Mouse (Mus musculus) neutrophil, adult 5-6 weeks (primary cell): Measurements from ENCODE around the gene Usp35. TPM values are rescaled to one million over a fixed set of nuclear protein-coding genes. Genes with fewer than 3 reads are reported as not detected.

Source experiments
- ATAC-seq: fragments of 151-379, 151-347 bp; 2 replicates; pipeline ENCODE4 v1.8.0; 2017; ENCODE audit warnings: mild to moderate bottlenecking, moderate TSS enrichment; ENCODE audit not compliant: insufficient number of reproducible peaks, poor library complexity, low FRiP score, severe bottlenecking; ENCODE audit errors: extremely low read depth
- total RNA-seq: library from RNA; stranded (forward); fragments of 200-1000 nt; gene quantifications from 2 replicates; pipeline ENCODE4 v1.2.3, GENCODE M21; 2017

The Usp35 gene
- total RNA-seq: 2.7 and 5.7 TPM in 2 replicates

- peak; percentile 94 for ATAC-seq
Measured at GRCm38 (mm10) chr7:97331726-97332666, at the start of gene Usp35, which contains the start of gene Kctd21. Gene Usp35 (minus strand): TSS chr7:97332020. Gene Kctd21 (plus strand): TSS chr7:97332327.

DNA sequence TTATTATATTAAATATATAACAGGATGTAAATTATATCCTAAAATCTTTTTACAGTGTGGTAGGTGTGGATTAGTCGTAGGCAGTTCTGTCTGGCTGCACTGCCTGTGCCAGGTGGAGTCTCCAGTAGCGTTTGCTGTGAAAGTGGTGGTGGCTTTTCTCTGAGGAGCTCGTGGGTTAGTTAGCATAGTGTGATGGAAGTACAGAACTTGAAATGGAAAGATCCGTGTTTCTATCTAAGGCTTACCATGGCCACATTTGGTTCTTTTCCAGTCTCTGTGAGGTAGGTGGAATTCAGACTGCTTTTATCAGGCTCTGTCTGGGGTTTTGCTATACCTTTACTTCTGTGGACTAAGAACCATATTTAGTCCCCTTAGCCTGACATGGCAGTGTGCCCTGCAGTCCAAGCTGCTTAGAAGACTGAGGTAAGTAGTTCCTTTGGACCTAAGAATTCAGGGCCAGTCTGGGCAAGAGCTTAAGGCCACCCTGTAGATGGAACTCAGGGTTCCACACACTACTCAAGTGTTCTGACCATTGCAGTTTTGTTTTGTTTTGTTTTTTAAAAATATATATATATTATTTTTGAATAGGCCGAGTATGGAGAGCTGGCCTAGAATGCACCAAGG lies 48.8 kb upstream of the Usp35 start:
- no peak for ATAC-seq

DNA sequence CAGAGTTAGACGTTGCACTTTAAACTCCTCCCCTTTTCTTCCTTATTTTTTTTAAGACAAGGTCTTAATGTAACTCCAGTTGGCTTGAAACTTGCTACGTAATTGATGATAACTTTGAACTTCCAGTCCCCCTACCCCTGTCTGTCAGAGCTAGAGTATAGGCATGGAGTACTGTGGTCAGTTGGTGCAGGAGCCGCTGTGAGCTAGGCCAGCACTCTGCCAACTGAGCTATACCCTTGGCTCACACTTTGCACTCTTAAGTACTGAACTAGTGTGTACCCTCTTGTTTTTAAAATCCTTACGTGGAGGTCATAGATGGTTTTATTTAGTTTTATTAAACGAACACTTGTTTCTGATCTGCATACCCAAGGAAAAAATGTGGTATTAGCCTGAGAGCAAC lies 47.5 kb upstream of the Usp35 start:
- no peak for ATAC-seq

DNA sequence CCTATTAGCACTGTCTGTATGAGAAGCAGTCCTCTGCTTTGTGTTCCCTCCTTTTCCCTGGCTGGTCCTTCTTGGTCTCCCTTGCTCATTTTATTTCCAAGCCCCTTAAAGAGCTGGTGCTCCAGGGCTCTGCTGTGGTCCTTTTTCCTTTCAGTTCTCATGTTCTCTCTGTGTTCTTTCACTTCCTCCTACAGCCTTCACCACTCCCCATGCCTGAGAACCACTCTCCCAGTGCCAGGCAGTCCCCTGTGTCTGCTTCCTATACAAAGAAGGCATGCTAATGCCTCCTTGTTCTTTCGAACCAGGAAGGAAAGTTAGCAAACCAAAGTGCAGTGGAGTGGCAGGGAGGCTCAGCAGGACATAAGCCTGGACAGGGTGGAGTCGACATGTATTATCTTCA lies 44.1 kb upstream of the Usp35 start:
- peak; percentile 27; the same call in 1 of the 2 replicates for ATAC-seq

DNA sequence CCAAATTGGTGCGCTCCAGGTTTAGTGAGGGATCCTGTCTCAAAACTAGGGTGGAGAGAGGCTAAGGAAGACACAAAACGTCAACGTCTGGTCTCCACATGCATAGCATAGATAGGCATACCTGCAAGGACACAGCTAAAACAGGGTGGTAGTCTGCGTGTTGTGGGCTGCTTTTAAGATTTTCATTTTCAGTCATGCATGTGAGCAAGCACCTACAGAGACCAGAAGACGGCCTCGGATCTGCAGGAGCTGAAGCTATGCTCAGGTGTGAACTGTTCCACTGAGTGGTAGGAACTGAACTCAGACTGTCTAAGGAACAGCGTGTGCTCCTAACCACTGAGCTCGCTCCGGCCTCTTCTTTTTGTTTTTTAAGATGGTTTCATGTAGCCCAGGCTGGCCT lies 43.3 kb upstream of the Usp35 start:
- no peak for ATAC-seq

- ATAC-seq: no peak
Measured at GRCm38 (mm10) chr7:97365887-97366286, 34.1 kb upstream of the Usp35 start.

DNA sequence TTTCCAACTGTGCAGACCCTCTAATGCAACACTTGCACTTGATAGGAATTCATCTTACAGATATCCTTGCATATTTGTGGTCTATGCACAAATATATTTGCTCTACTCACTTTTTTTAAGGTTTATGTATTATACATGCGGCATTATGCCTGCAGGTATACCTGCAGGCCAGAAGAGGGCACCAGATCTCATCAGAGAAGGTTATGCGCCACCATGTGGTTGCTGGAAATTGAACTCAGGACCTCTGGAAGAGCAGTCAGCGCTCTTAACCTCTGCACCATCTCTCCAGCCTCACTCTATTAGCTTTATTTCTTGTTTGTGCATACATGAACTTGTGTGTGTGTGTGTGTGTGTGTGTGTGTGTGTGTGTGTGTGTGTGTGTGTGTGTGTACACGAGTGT lies 29.6 kb upstream of the Usp35 start:
- peak; percentile 58; the same call in 1 of the 2 replicates for ATAC-seq

- no peak for ATAC-seq
Measured at GRCm38 (mm10) chr7:97360955-97361354, 29.1 kb upstream of the Usp35 start.

GRCm38 (mm10) chr7:97360166-97360565 lies 28.3 kb upstream of the Usp35 start:
- no peak for ATAC-seq

DNA sequence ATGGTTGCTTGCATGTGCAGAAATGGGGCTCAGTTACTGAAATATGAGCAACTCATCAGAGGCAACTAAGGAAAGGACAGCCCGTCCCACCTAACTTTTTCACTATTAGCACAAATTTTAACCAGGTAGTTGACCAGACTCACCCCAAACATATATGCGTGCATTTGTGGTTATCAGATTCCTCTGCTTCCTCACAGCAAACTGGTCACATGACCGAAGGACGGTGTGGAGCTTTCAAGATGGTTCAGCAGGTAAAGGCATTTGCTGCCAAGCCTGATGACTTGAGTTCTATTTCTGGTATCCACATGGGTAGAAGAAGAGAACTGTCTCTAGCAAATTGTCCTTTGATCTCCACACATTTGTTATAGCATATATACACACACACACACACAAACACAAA lies 26.5 kb upstream of the Usp35 start:
- no peak for ATAC-seq

GRCm38 (mm10) chr7:97357840-97358239 lies 26.0 kb upstream of the Usp35 start:
- no peak for ATAC-seq

GRCm38 (mm10) chr7:97356875-97357276 lies 25.1 kb upstream of the Usp35 start:
- no peak for ATAC-seq

GRCm38 (mm10) chr7:97356253-97356652 lies 24.4 kb upstream of the Usp35 start:
- no peak for ATAC-seq

DNA sequence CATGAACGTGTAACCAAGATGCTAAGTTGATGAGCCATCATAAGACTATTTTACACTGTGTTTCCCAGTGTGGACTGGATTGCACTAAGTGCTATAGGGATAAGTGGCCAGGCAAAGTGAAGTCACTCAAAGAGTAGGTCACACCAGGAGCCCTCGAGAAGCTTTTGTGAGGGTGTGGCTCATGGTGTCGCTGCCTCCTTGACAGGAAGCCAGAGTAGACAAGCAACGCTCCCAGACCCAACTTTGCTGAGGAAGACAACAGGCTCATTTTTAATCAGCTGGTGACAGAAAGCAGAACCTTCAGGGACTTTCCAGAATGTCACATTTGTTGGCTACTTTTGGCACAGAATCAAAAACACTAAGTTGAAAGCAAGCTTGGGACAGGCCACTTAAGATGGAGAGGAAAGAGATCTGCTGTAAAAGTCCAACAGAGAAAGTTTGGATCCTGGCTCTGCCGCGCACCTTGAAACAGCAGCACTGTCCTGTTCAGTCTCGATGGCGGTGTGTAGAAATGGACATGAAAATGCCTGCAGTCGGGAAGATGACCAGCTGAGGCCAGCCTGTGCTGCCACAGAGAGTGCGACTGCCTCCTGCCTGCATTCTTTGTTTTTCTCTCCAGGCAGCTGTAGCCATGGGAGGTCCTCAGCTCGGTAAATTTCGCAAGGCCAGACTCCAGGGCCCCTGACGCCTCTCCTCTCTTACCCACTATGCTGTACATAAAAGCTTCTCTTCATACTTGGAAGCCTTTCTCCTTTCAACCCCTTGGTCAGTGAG lies 23.4 kb upstream of the Usp35 start:
- ATAC-seq: peak; percentile 57; the same call in 1 of the 2 replicates

GRCm38 (mm10) chr7:97353356-97353755 lies 21.5 kb upstream of the Usp35 start:
- no peak for ATAC-seq

DNA sequence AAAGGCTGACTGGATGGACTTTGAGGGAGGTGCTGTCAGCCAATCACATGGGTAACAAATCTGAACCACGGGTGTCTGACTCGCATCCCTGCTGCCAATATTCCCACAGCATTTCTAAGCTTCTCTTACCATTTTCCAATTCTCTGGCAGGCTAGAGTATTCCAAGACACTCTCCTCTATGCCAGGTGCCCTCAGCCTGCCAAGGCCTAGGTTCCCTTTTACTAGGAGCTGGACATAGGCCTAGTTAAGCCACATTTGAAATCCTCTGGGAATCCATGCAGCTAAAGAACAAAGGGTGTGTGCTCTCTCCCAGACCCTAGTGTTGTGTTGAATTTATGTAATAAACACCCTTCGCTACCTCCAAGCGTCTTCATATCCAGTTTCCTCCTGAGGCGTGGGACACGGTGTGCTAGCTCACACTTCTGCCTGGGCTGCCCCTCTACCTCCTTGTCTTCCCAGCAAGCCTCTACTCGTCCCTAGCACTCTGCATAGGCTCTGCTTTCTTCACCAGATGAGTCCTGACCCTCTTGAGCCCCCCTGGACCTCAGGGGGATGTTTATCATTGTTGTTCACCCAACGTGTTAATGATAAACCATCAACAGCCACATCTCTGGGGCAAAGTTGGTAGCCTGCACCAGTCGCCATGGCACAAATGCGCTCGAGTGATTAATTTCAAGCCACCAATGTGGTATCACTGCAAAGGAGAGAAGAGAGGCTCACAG lies 20.1 kb upstream of the Usp35 start:
- ATAC-seq: no peak

- ATAC-seq: no peak
Measured at GRCm38 (mm10) chr7:97350891-97351290, 19.1 kb upstream of the Usp35 start.

DNA sequence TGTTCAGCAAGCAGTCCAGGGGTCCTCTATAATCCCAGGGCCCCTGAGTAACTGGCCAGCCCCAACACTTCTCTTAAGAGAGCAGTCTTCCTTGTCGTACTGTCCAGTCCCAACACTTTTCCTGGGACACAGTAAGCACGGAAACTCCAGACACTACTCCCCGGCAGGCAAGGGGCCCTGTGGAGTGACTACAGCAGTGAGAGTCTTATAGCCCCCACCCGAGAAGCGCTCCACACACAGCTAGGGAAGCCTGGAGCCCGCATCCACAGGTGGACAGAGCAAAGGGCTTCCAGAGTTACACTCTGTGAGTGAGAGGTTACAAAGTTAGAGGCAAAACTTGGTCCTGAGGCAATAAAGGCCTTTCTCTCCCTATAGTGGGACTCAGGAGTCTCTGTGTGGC lies 17.6 kb upstream of the Usp35 start:
- ATAC-seq: no peak

- ATAC-seq: no peak
Measured at GRCm38 (mm10) chr7:97348836-97349235, 17.0 kb upstream of the Usp35 start.
